Mouse (Mus musculus) limb, embryonic 15.5 days (tissue): ENCODE measurements around the gene Nav3. TPM values are rescaled to one million over a fixed set of nuclear protein-coding genes. Genes with fewer than 3 reads are reported as not detected.
A peak's percentile ranks its signal among the peaks of the same experiment; 100 is the strongest.

ENCODE experiments used
- ATAC-seq: fragments of 200-750 bp; cut with Nextera tagmentation; 2 replicates; pipeline ENCODE4 v1.8.0; 2017; ENCODE audit warnings: low read depth, moderate TSS enrichment; ENCODE audit not compliant: insufficient number of reproducible peaks, low FRiP score, low TSS enrichment
- H3K27ac ChIP-seq: fragments of 300-500 bp; sonication (generic); 2 replicates; pipeline ENCODE4 v1.5.1; 2015; ENCODE audit warnings: moderate library complexity, mild to moderate bottlenecking, inconsistent platforms
- H3K27me3 ChIP-seq: fragments of 300-500 bp; sonication (generic); 2 replicates; pipeline ENCODE4 v1.6.1; 2015; ENCODE audit warnings: inconsistent platforms
- H3K36me3 ChIP-seq: fragments of 300-500 bp; sonication (generic); 2 replicates; pipeline ENCODE4 v1.6.1; 2015; ENCODE audit warnings: inconsistent platforms
- H3K4me1 ChIP-seq: fragments of 300-500 bp; sonication (generic); 2 replicates; pipeline ENCODE4 v1.6.1; 2015; ENCODE audit warnings: inconsistent platforms
- H3K4me2 ChIP-seq: fragments of 300-500 bp; sonication (generic); 2 replicates; pipeline ENCODE4 v1.6.1; 2015; ENCODE audit warnings: mild to moderate bottlenecking, inconsistent platforms
- H3K4me3 ChIP-seq: fragments of 300-500 bp; sonication (generic); 2 replicates; pipeline ENCODE4 v1.5.1; 2015; ENCODE audit warnings: mild to moderate bottlenecking, inconsistent platforms
- H3K9ac ChIP-seq: fragments of 300-500 bp; sonication (generic); 2 replicates; pipeline ENCODE4 v1.6.1; 2015; ENCODE audit warnings: inconsistent platforms
- H3K9me3 ChIP-seq: fragments of 300-500 bp; sonication (generic); 2 replicates; pipeline ENCODE4 v1.6.1; 2016; ENCODE audit warnings: inconsistent platforms
- WGBS: fragments of 180-500 bp; shearing (Covaris S2); methylation state at CpG from one replicate; pipeline ENCODE4 v1.1.7; 2015; 5-methylcytosine and 5-hydroxymethylcytosine counted together
- polyA plus RNA-seq: library from polyadenylated mRNA; unstranded; fragments of >200 nt; fragmentation: Nextera tagmentation; extraction: Ambion mirVana; gene quantifications from 2 replicates; pipeline ENCODE4 v1.2.1, GENCODE M21; 2015

The Nav3 gene
- polyA plus RNA-seq, 1 experiment from 2014 or later, result 8.8 TPM

DNA sequence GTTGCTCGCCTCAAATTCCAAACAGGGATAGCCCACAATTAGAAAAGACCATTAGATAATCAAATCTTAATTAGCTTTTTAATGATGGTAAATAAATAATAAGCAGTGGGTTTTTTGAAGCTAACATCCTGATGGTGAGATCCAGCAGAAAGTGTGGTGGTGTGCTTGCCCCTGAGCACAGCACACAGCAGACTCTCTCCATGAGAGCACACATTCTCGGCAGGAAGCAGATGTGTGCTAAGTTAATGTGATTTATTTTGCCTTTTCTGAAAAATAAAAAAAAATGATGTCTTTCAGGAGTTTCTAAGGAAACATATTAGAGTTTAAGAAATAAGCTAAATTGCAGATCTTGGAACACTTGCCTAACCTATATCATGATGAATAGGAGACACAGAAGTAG is 531.9 kb downstream of the Nav3 start:
- Histone ChIP-seq H3K9me3 (no peaks in the 10 kb centered on the region), H3K36me3 (no peaks in the 10 kb centered on the region), H3K4me2 (no peak overlapping the region), H3K27me3 (no peaks in the 10 kb centered on the region), H3K9ac (no peak overlapping the region), H3K4me3 (no peak overlapping the region), H3K4me1 (no peaks in the 10 kb centered on the region; the same call in 1 of the 2 replicates), H3K27ac (no peak overlapping the region)
- ATAC-seq, result no peak
- 62% methylated on average over 2 of the region's 2 CpGs for WGBS

DNA sequence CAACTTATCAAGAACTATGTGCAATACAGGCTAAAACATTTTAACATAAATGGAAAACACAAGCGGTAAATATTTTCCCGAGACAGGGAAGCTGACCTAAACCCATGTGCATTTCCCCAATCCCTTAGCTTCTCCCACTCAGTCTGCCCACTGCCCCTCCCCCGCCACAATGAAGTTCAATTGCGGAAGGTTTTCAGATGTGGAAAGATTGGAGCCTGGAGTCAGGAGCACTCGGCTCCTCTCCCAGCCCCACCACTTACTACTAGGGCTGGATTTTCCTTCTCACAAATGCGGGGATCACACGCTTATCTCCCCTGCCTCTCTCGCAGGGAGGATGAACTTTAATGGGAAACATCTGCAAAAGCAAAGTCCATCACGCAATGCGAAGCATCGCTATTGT is 534.6 kb downstream of the Nav3 start:
- WGBS, result 33% methylated on average over 11 of the region's 11 CpGs
- H3K27me3 ChIP-seq, result no peaks in the 10 kb centered on the region
- no peaks in the 10 kb centered on the region for H3K36me3 ChIP-seq
- 0 out of 2 replicates have a peak overlapping the region, but pooled peaks have one; percentile 19 for H3K4me2 ChIP-seq
- H3K4me1 ChIP-seq, result no peaks in the 10 kb centered on the region; the same call in 1 of the 2 replicates
- no peak for ATAC-seq
- H3K4me3 ChIP-seq, result no peak overlapping the region
- H3K9me3 ChIP-seq, result no peaks in the 10 kb centered on the region
- no peak overlapping the region for H3K9ac ChIP-seq
- no peak overlapping the region for H3K27ac ChIP-seq

DNA sequence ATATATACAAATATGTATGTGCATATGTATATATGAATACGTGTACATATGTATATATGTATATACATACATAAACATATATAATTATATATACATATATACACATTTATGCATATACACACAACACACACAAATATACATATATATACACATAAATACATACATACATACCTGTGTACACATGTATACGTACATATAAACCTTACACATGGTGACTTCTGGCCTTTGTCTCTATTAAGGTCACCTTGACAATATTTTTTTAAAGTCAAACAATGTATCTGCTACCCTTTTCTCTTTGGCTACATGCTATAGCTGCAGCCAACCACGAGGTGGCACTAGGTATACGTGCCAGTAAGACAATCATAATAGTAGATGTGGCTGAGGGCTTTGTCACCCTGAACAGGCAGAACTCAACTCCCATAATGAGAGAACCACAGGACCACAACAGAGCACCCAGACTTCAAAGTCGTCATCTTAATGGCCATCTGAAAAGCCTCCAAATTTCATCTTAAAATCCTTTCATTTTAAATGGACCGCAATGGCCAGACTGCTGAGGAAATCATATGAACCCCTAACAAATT is 535.3 kb downstream of the Nav3 start:
- no peaks in the 10 kb centered on the region for H3K27me3 ChIP-seq
- no peak overlapping the region for H3K4me3 ChIP-seq
- no peak overlapping the region for H3K27ac ChIP-seq
- 10% methylated on average over 6 of the region's 6 CpGs for WGBS
- no peak for ATAC-seq
- no peaks in the 10 kb centered on the region; the same call in 1 of the 2 replicates for H3K4me1 ChIP-seq
- H3K9me3 ChIP-seq, result no peaks in the 10 kb centered on the region
- no peaks in the 10 kb centered on the region for H3K36me3 ChIP-seq
- peak overlapping the region; percentile 13; the same call in 1 of the 2 replicates for H3K4me2 ChIP-seq
- no peak overlapping the region for H3K9ac ChIP-seq

DNA sequence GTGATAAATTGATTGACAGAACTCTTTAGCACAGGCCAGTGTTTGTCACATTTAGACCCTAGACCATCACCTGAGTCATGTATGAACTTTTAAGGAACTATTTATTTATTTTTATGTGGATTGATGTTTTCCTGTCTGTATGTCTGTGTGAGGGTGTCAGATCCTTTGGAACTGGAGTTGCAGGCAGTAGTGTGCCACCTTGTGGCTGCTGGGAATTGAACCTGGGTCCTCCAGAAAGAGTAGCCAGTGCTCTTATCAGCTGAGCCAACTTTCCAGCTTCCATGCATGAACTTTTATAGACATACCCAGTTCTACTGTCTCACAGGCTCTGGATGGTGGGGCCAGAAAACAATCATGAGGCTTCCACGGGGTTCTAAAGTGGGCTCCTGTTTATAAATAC is 536.5 kb downstream of the Nav3 start:
- ATAC-seq, result no peak
- Histone ChIP-seq H3K4me2 (no peak overlapping the region), H3K4me1 (no peaks in the 10 kb centered on the region; the same call in 1 of the 2 replicates), H3K9me3 (no peaks in the 10 kb centered on the region), H3K27me3 (no peaks in the 10 kb centered on the region), H3K36me3 (no peaks in the 10 kb centered on the region), H3K9ac (no peak overlapping the region), H3K4me3 (no peak overlapping the region), H3K27ac (no peak overlapping the region)
- 47% methylated on average over 1 of the region's 1 CpGs for WGBS

DNA sequence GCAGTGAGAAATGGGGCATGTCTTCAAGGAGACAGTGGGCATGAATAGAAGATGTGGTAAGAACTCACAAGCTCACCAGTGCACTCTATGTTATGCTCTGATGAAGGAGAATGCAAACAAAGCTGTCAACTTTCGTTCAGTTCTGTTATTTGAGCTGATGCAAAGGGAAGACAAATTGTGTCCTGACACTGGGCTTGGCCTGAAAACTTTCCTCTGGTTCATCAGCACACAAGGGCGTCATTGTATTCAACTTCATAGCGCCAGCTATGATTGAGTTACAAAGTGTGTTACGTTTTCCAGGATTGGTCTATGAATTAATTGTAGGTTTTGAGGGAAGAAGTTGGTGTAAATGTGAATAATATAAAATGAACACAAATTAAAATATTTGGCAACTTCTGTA is 548.8 kb downstream of the Nav3 start:
- WGBS, result 74% methylated on average over 4 of the region's 4 CpGs
- H3K4me3 ChIP-seq, result no peak overlapping the region
- no peaks in the 10 kb centered on the region for H3K9me3 ChIP-seq
- no peaks in the 10 kb centered on the region for H3K27me3 ChIP-seq
- no peak overlapping the region for H3K4me2 ChIP-seq
- no peak overlapping the region for H3K9ac ChIP-seq
- peaks cover 4% of the 10 kb centered on the region; the same call in 1 of the 2 replicates for H3K4me1 ChIP-seq
- ATAC-seq, result no peak
- no peak overlapping the region for H3K27ac ChIP-seq
- no peaks in the 10 kb centered on the region for H3K36me3 ChIP-seq

DNA sequence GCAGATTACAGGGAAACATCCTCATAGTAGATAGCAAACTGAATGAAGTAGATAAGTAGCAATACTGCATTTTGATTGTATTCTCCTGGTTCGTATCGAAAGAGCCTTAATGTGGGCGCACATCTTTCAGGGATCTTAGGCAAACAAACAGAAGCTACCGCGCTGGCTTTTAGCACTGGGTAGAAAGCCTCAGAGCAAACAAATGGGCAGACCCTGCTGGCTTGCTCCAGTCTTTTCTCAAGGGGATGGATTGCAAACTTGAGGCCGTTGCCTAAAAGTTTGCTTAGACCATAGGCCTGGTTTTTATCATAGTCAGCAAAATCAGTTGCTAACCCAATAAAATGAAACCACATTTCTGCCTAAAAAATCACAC is 549.6 kb downstream of the Nav3 start:
- Histone ChIP-seq H3K9ac (no peak overlapping the region), H3K4me1 (peaks cover 4% of the 10 kb centered on the region; the same call in 1 of the 2 replicates), H3K27me3 (no peaks in the 10 kb centered on the region), H3K36me3 (no peaks in the 10 kb centered on the region), H3K4me3 (no peak overlapping the region), H3K4me2 (no peak overlapping the region), H3K9me3 (no peaks in the 10 kb centered on the region), H3K27ac (no peak overlapping the region)
- ATAC-seq, result no peak
- WGBS, result 53% methylated on average over 6 of the region's 6 CpGs

DNA sequence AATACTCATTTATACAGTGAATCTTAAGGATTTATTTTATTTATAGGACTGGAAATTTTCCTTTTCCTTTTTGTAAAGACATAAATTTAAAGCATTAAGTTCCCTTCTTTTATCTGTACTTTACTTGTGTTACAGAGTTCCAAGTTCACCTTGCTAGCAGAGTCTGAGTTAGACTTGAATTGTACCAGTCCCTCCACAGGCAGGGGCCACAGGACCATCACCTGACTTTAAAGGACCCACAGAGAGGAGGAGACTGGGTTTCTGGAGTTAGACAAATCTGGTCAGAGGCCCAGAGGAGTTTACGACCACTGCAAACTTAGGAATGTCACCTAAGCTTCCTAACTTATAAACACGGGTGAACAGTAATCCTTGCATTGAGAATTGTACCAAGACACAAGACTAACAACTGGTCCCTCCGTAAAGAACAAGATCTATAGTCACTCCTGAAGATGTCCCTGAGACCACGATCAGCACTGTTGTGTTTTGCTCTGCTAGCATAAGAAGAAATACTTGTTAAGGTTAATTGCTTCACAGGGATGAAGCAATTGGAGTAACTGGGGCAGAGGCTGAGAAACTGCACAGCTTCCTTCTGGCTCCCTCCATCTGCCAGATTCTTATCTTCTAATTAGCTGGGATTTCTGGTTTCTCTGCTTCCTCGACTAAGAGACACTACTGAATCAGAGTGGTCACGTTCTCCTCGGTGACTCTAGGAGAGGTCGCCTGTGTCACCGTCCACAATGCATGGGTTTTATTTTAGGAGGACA is 550.2 kb downstream of the Nav3 start:
- ATAC-seq, result no peak

DNA sequence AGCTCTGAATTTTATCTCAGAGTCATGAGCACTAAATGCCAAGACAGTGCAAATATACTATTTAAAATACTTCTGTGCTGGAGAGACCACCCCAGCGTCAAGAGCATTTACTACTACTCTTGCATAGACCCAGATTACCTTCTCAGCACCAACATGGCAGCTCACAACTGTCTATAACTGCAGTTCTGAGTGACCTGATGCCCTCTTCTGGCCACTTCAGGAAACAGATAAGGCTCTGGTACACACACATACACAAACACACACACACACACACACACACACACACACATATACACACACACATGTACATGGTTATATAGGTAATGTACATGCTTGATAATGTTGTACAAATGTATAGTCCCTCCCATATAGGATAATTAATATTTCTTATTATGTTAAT is 551.2 kb downstream of the Nav3 start:
- Histone ChIP-seq H3K9me3 (no peaks in the 10 kb centered on the region), H3K36me3 (no peaks in the 10 kb centered on the region), H3K4me2 (no peak overlapping the region), H3K27me3 (no peaks in the 10 kb centered on the region), H3K27ac (no peak overlapping the region), H3K9ac (no peak overlapping the region), H3K4me1 (peaks cover 4% of the 10 kb centered on the region; the same call in 1 of the 2 replicates), H3K4me3 (no peak overlapping the region)
- 93% methylated on average over 1 of the region's 1 CpGs for WGBS
- no peak for ATAC-seq

More for the DNA sequence above, 550.2 kb downstream of the Nav3 start:
- WGBS, result 18% methylated on average over 9 of the region's 9 CpGs
- no peak overlapping the region for H3K4me2 ChIP-seq
- peaks cover 4% of the 10 kb centered on the region; the same call in 1 of the 2 replicates for H3K4me1 ChIP-seq
- no peak overlapping the region for H3K4me3 ChIP-seq
- H3K27me3 ChIP-seq, result no peaks in the 10 kb centered on the region
- H3K36me3 ChIP-seq, result no peaks in the 10 kb centered on the region
- H3K9ac ChIP-seq, result no peak overlapping the region
- peak overlapping the region; percentile 38; the same call in 1 of the 2 replicates for H3K27ac ChIP-seq
- H3K9me3 ChIP-seq, result no peaks in the 10 kb centered on the region

DNA sequence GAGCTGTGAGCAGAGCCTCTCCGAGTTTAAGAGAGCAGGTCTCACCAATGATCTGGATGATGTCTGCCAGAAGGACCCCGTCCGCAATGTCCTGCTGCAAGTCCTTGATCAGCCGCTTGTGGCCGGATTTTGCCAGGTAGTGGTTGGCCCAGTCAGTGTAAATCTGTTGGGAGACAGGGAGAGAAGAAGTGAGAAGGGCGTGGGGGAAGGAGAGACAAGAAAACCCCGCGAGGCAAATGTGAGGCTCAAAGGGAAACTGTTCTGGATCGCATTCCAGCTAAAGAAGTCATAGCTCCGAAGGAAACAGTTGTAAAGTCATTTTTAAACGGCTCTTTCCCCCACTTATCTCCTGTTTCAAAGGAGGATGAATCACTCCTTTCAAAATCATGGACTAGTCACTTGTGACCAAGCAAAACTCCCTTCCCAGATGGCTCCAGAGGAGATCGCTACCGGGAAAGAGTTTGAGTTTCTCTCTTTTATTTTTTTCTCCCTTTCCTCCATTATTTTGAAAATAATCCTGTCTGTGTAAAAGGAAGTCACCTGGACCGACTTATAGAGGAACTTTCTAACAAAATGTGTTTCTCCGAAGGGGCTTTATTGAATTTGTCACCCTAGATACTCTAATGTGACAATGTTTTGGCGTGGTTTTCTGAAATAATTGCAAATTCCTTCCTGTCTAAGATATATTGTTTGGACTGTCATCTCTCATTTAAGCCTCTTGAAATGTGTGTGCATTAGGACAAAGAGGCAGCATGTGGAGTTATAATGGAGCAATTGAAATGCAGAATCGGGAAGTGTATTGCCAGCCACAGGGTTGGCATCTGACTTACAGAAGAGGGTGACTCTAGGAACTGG is 552.1 kb downstream of the Nav3 start:
- 49% methylated on average over 17 of the region's 17 CpGs for WGBS
- Histone ChIP-seq H3K4me1 (peaks cover 4% of the 10 kb centered on the region; the same call in 1 of the 2 replicates), H3K27ac (no peak overlapping the region), H3K4me2 (0 out of 2 replicates have a peak overlapping the region, but pooled peaks have one; percentile 14), H3K9me3 (no peaks in the 10 kb centered on the region), H3K36me3 (no peaks in the 10 kb centered on the region), H3K4me3 (peak overlapping the region; percentile 10; the same call in 1 of the 2 replicates), H3K27me3 (no peaks in the 10 kb centered on the region), H3K9ac (no peak overlapping the region)
- ATAC-seq, result no peak

DNA sequence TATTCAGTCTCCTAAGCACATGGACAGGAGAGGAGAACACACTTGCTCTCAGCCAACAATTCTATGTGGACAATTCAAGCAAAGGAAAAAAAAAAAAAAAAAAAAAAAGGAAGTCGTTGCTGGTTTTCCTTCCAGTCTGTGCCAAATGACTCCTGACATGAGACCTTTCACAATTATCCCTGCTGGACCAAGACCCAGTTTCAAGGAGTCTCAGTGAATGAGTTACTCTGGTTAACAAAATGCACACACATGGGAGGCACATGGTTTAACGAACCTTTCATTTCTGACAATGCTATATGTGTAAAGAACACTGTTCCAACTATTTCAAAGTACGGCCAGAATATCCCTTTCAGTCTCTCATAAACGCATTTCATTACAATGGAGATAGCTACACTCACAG is 552.8 kb downstream of the Nav3 start:
- H3K9me3 ChIP-seq, result no peaks in the 10 kb centered on the region
- 53% methylated on average over 4 of the region's 4 CpGs for WGBS
- peaks cover 4% of the 10 kb centered on the region; the same call in 1 of the 2 replicates for H3K4me1 ChIP-seq
- H3K4me3 ChIP-seq, result peak overlapping the region; percentile 10; the same call in 1 of the 2 replicates
- H3K4me2 ChIP-seq, result 0 out of 2 replicates have a peak overlapping the region, but pooled peaks have one; percentile 14
- H3K36me3 ChIP-seq, result no peaks in the 10 kb centered on the region
- H3K9ac ChIP-seq, result no peak overlapping the region
- no peak for ATAC-seq
- H3K27me3 ChIP-seq, result no peaks in the 10 kb centered on the region
- no peak overlapping the region for H3K27ac ChIP-seq

DNA sequence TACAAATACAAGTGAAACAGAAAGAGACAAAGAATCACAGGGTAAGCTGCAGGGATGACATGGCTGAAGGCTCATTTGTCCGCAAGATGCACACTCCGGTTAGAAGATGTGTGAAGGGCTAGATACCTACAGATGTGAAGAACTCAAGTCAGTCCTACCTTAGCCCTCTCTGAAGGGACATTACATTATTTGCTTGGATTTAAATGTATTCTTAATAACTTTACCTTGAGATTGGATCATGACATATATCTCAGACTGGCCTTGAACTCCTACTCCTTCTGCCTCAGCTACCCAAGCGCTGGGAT is 566.9 kb downstream of the Nav3 start:
- ATAC-seq, result no peak
- H3K4me3 ChIP-seq, result no peak overlapping the region
- H3K4me1 ChIP-seq, result no peaks in the 10 kb centered on the region
- H3K9ac ChIP-seq, result no peak overlapping the region
- H3K9me3 ChIP-seq, result no peaks in the 10 kb centered on the region
- H3K36me3 ChIP-seq, result no peaks in the 10 kb centered on the region
- no peak overlapping the region for H3K27ac ChIP-seq
- H3K4me2 ChIP-seq, result no peak overlapping the region
- no peaks in the 10 kb centered on the region for H3K27me3 ChIP-seq
- 94% methylated on average over 3 of the region's 3 CpGs for WGBS
